Comparison of ENCODE assay signal across 8 mouse cellular contexts in genomic region chr13:35383624-35384018, GRCm38 (mm10).
DNase-seq lines count a peak whose midpoint lies in the region; ATAC-seq lines count a peak whose summit lies in the region.
"Had no signal": no experiment of that assay in that cellular context is flagged by ENCODE, and none has a peak within 500 bp of the region (broad histone marks: within the 10 kb centered on the region; RNA-seq: fewer than 3 reads in every experiment).

No protein-coding gene starts in this region.

- no peak for ATAC-seq in monocyte, adult 5-6 weeks (replicated peaks; ENCODE audit: insufficient number of reproducible peaks, low FRiP score, low TSS enrichment, poor library complexity, severe bottlenecking)

- DNase-seq in urinary bladder, postnatal 14 days (ENCODE audit: low spot score): peak; percentile 79
- no peak for DNase-seq in urinary bladder, adult 2 months (ENCODE audit: low spot score)
- peak; percentile 9 for DNase-seq in gastrocnemius, postnatal 25 days
- peak; percentile 9 for DNase-seq in kidney, postnatal 14 days
- no peak for DNase-seq in spleen, postnatal 14 days (ENCODE audit: low spot score in 2 of 2)
- no peak for DNase-seq in thymus, postnatal 10 days (ENCODE audit: low spot score in 2 of 2)
- DNase-seq: liver, embryonic 13.5 days had no signal

Comparison
In these comparisons a context has a peak if more than half of its experiments do, and no peak if none do; other contexts are left out.
1. DNase-seq: peak in urinary bladder, postnatal 14 days (single experiment), gastrocnemius, postnatal 25 days (single experiment) and kidney, postnatal 14 days (single experiment); none in urinary bladder, adult 2 months (single experiment), spleen, postnatal 14 days (0 of 2) and thymus, postnatal 10 days (0 of 2).